Mouse (Mus musculus) thymus, postnatal 0 days (tissue): ENCODE measurements around the gene Snx7. TPM values are rescaled to one million over a fixed set of nuclear protein-coding genes. Genes with fewer than 3 reads are reported as not detected.

Experiments
- DNase-seq: peaks from one replicate; pipeline ENCODE4 v3.0.0-alpha.2; 2015; ENCODE audit warnings: low spot score
- microRNA-seq: library from miRNA; unstranded; fragments of <30 nt; microRNA quantifications from one replicate; pipeline ENCODE4, GENCODE M21; 2016; ENCODE audit warnings: borderline number of aligned reads
- polyA plus RNA-seq: library from polyadenylated mRNA; unstranded; fragments of >200 nt; fragmentation: Nextera tagmentation; extraction: Ambion mirVana; gene quantifications from 2 replicates; pipeline ENCODE4 v1.2.1, GENCODE M21; 2015

Snx7 gene
- polyA plus RNA-seq, 1 experiment from 2014 or later = 8.3 TPM

GRCm38 (mm10) chr3:117817635-117818034 is 51.1 kb downstream of the Snx7 start:
- no peak for DNase-seq

GRCm38 (mm10) chr3:117814218-117814617 is 54.5 kb downstream of the Snx7 start:
- no peak for DNase-seq

GRCm38 (mm10) chr3:117812135-117812534 is 56.6 kb downstream of the Snx7 start:
- DNase-seq = no peak

GRCm38 (mm10) chr3:117805782-117806181 is 63.0 kb downstream of the Snx7 start:
- no peak for DNase-seq

DNA sequence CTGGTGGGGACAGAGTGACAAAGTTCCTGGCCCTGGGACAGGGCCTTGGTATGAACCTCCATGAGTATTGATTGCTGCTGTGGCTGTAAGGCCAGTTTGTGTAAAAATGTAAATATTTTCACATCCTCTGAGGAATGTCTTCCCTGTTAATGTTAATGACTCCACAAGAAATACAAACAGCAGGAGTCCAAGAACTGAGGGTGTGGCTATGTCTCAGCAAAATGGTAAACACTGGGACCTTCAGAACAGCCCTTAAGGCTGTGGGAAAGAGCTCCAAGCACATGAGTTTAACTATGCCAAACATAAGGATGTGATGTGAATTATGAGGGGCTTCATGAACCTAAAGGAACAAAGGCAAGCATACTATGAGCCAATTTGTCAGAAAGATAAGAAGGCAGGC is 74.2 kb downstream of the Snx7 start:
- DNase-seq = no peak

DNA sequence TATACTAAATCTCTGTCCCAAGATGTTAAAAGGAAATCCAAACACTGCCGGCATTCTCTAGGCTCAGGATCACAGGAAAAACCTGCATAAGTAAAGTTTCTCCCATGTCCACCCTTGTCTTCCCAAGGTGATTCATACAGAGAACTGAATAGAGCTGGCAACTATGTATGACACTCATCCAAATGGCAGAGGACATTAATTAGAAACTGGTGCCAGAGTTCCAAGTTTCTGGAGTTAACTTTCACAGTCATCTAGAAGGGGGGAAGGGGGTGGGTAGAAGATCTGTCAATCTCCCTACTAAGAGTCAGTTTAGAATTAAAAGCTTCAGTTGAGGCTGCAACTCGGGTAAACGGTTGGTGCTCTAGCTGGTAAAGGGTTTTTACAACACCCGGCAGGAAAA is 76.8 kb downstream of the Snx7 start:
- no peak for DNase-seq

DNA sequence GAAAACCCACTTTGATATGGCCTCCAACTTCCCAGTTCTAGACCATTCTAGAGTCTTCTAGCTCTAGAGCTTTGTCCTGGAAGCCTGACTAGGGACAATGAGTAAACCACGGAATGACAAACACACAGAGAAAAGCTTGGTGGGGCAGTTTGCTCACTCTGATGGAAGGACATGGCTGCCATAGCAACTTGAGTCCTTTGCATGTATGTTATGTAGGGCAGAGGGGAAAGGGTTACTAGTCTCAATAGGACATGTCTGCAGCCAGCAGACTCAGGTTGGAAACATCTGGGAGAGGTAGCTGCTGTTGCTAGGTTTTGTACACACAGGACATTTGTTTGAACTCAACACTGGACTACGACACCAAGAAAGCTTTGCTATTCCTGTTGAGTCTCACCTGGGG is 77.5 kb downstream of the Snx7 start:
- no peak for DNase-seq

DNA sequence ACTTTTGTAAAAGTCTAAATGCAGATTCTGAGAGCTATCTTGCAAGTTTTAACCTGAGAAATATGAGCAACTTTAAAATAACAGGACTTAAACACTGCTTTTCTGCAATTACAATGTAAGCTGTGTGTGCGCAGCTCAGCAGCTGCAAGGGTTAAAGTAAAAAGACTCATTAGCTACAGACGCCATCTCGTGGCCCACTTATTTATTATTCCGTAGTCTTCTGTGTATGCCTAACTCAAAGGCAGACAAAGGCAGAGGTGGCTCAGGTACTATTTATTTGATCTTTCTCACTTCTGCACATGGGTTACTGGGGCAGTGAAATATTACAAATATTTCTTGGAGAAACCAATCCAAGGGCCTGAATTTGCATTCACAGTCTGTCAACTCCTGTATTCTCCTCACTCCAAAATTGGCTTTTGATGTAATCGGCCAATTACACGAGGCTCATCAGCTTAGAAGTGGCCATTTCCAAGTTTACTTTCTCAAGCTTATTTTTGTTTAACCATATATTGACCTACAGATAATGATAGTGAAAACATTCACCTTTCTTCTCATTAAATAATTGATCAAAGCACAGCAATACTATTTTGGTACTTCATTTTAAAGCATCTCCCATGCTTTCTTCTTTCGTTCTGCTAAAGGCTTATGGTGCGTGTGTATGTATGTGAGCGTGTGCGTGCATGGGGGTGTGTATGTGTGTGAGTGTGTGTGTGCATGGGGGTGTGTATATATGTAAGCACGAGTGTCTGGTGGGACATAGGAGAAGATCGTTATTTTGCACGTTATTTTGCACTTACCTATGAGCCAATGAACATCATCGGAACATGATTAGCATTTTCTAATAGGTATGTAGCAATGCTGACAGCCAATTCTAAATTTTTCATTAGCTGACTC is 79.7 kb downstream of the Snx7 start:
- DNase-seq = no peak

DNA sequence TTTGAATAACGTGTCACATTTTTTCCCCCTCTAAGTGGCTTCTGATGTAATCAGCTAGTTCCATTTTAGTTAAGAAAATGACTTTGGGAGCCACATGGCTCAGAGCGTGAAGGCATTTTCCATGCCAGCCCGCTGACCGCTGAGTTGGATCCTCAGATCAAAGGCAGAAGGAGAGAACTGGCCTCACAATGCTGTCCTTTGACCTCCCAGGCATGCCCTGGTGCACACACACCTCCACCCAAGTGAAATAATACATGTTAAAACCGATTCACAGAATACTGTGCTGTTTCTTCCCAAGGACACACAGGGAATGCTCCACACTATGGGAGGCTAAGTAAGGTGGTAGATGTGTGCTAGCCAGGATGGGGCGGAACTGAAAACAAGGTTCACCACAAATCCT is 81.5 kb downstream of the Snx7 start:
- DNase-seq = no peak

DNA sequence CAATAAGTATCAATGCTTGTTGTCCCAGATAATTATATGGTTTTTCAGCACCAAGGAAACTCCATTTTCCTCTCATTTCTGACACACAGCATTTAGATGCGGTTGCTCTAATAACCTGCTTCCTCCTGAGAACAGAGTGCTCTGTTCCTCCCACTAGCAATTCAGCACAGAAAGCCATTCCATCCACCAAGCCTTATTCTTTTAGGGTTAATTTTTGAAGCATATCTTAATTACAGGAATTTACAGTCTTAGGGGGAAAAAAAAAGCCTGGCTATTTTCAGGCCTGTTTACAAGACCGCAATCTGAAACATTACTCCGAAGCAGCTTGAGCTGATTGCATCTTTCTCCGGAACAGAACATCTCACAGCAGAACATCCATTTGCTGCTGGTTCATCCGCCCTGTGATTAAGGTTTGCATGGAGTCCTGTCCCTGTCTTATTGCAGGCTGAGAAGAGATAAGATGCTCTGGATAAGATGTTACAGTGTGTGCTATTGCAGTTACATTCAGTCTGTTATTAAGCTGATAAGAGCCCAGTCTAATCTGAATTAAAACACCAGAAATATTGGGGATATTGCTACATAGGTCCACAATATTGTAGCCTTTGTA is 116.5 kb downstream of the Snx7 start:
- no peak for DNase-seq

DNA sequence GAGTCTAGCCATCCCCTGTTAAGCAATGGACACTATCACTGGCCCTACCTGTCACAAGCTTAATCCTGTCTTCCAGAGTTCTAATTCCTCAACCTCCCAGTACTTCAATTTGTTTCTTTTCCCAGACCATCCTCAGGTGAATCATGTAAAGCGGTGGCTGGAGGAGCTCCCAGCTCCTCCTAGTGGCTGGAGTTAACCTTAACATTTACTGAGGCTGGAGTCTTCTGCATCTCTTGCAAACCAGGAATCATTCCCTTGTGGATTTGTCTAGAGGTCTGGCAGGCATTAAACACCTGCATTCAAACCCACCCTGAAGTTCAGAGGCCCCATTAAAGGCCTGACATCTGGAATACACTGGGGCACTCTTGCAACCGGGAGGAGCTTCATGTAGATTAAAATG is 117.1 kb downstream of the Snx7 start:
- DNase-seq = no peak

- DNase-seq = no peak
Observed at GRCm38 (mm10) chr3:117749256-117749655, 119.5 kb downstream of the Snx7 start.

DNA sequence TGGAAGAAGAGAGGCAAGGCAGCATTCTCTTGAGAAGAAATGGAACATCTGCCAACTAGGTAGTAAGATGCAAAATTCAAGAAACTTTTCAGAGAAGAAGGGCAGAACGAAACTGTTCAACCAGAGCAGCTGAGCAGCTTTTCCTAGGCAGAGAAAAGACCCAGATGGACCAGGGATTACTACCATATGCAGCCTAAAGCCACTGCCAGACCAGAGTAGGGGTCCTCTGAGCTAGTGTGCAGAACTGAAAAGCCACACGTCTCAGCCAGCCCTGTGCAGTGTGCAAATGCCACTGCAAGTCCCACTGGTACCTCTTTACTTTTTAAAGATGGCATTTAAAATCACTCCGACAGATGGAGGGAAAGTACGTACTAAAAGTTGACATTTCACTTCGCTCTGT is 129.0 kb downstream of the Snx7 start:
- no peak for DNase-seq

GRCm38 (mm10) chr3:117732661-117733060 is 136.1 kb downstream of the Snx7 start:
- DNase-seq = no peak

Small RNA genes within 50 kb of the gene (microRNA-seq; reads per million reads assigned to microRNA genes)
- gene Gm24811 = not detected
